Mouse (Mus musculus) liver, postnatal 0 days (tissue): ENCODE data around the gene Hoxb3.

ENCODE experiments used
- CTCF ChIP-seq: sonication (generic); IDR thresholded peaks from 2 replicates; pipeline ENCODE4 v1.5.1; 2016; ENCODE audit warnings: antibody characterized with exemption, low read depth
- EP300 ChIP-seq: IDR thresholded peaks from 2 replicates; pipeline ENCODE4 v1.6.1; 2016; ENCODE audit warnings: antibody characterized with exemption, low read depth, mild to moderate bottlenecking

GRCm38 (mm10) chr11:96344878-96345159 lies 21.7 kb downstream of the Hoxb3 start:
- no peak for TF ChIP-seq EP300
- no peak for TF ChIP-seq CTCF
